27 mouse cellular contexts compared by ENCODE assay signal in genomic region chr9:95316726-95317125, GRCm38 (mm10).
A peak's percentile ranks its signal among the peaks of the same experiment; 100 is the strongest.
DNase-seq lines count a peak whose midpoint lies in the region; ATAC-seq and TF ChIP-seq lines count a peak whose summit lies in the region.
"Had no signal": no experiment of that assay in that cellular context is flagged by ENCODE, and none has a peak within 500 bp of the region (broad histone marks: within the 10 kb centered on the region; RNA-seq: fewer than 3 reads in every experiment).

No protein-coding gene starts in this region.

- H3K4me2 ChIP-seq in embryonic facial prominence, embryonic 12.5 days (replicated peaks), result no peak overlapping the region
- H3K4me2 ChIP-seq in myocyte (ENCODE audit: low read depth), result peak overlapping the region; percentile 36
- H3K4me2 ChIP-seq: embryonic facial prominence, embryonic 13.5 days; forebrain, embryonic 15.5 days; hindbrain, embryonic 13.5 days; liver, embryonic 15.5 days; midbrain, embryonic 12.5 days had no signal

- no peak overlapping the region for H3ac ChIP-seq in myocyte (ENCODE audit: control insufficient read depth, insufficient read length)

- DNase-seq in embryonic facial prominence, embryonic 10.5 days (ENCODE audit: low spot score), result no peak
- peak; percentile 73 for DNase-seq in CD4-positive helper T cell, adult 2 months (ENCODE audit: low read depth, low spot score)
- no peak for DNase-seq in cerebellum, postnatal 4 days (ENCODE audit: low spot score in 2 of 2)
- no peak for DNase-seq in spleen, postnatal 36 days (ENCODE audit: low spot score in 2 of 2)
- no peak for DNase-seq in gastrocnemius, postnatal 25 days
- DNase-seq: adrenal gland, postnatal 10 days; cerebellum, adult 9-10 months; gastrocnemius, postnatal 10 days; kidney, adult 8-10 months; kidney, postnatal 14 days; liver; lung, postnatal 14 days; right cerebral cortex, postnatal 25 days; spleen, adult 18-20 months had no signal

- ATAC-seq in embryonic facial prominence, embryonic 12.5 days (ENCODE audit: insufficient number of reproducible peaks, insufficient read depth, low FRiP score, low TSS enrichment), result 0 out of 2 replicates have a peak, but pooled peaks have one; percentile 28
- peak; percentile 80 for ATAC-seq in activated CD4-positive, CD25-positive, alpha-beta regulatory T cell, adult 4 months
- ATAC-seq: forebrain, embryonic 15.5 days; Patski had no signal

- H3K9ac ChIP-seq in embryonic facial prominence, embryonic 12.5 days, result no peak overlapping the region
- H3K9ac ChIP-seq: embryonic facial prominence, embryonic 13.5 days; forebrain, embryonic 15.5 days; hindbrain, embryonic 13.5 days; liver, embryonic 15.5 days; midbrain, embryonic 12.5 days had no signal

- no peaks in the 10 kb centered on the region for H3K79me2 ChIP-seq in myocyte (ENCODE audit: control insufficient read depth, insufficient read depth)

- no peaks in the 10 kb centered on the region for H3K4me1 ChIP-seq in embryonic facial prominence, embryonic 12.5 days
- H3K4me1 ChIP-seq in embryonic facial prominence, embryonic 10.5 days, result no peaks in the 10 kb centered on the region
- H3K4me1 ChIP-seq: embryonic facial prominence, embryonic 13.5 days; forebrain, embryonic 15.5 days; hindbrain, embryonic 13.5 days; limb, embryonic 10.5 days; liver, embryonic 15.5 days; midbrain, embryonic 12.5 days had no signal

- WGBS in embryonic facial prominence, embryonic 12.5 days, result 67% methylated on average over 8 of the region's 8 CpGs
- 76% methylated on average over 8 of the region's 8 CpGs for WGBS in embryonic facial prominence, embryonic 10.5 days

- H3K27me3 ChIP-seq in embryonic facial prominence, embryonic 12.5 days, result no peaks in the 10 kb centered on the region
- no peaks in the 10 kb centered on the region for H3K27me3 ChIP-seq in embryonic facial prominence, embryonic 10.5 days (replicated peaks; ENCODE audit: low read depth, poor library complexity, severe bottlenecking)
- no peaks in the 10 kb centered on the region for H3K27me3 ChIP-seq in myocyte (ENCODE audit: control insufficient read depth, insufficient read depth, insufficient read length)
- H3K27me3 ChIP-seq: CH12.LX; embryonic facial prominence, embryonic 13.5 days; forebrain, embryonic 15.5 days; hindbrain, embryonic 13.5 days; liver, embryonic 15.5 days; Patski had no signal

- H3K36me3 ChIP-seq in embryonic facial prominence, embryonic 12.5 days, result no peaks in the 10 kb centered on the region
- H3K36me3 ChIP-seq in embryonic facial prominence, embryonic 10.5 days (replicated peaks), result no peaks in the 10 kb centered on the region
- H3K36me3 ChIP-seq in myocyte (ENCODE audit: control insufficient read depth, insufficient read depth), result no peaks in the 10 kb centered on the region
- H3K36me3 ChIP-seq: embryonic facial prominence, embryonic 13.5 days; forebrain, embryonic 15.5 days; G1E; hindbrain, embryonic 13.5 days; limb, embryonic 10.5 days; liver, embryonic 15.5 days; midbrain, embryonic 12.5 days had no signal

- H3K9me3 ChIP-seq in embryonic facial prominence, embryonic 12.5 days, result no peaks in the 10 kb centered on the region
- no peaks in the 10 kb centered on the region for H3K9me3 ChIP-seq in embryonic facial prominence, embryonic 10.5 days
- H3K9me3 ChIP-seq: embryonic facial prominence, embryonic 13.5 days; forebrain, embryonic 15.5 days; hindbrain, embryonic 13.5 days; limb, embryonic 10.5 days; liver, embryonic 15.5 days; midbrain, embryonic 12.5 days had no signal

- no peak for TF ChIP-seq POLR2A in myocyte (IDR thresholded peaks at IDR 0.05; ENCODE audit: insufficient read length, low read depth)

- H3K27ac ChIP-seq in embryonic facial prominence, embryonic 12.5 days, result no peak overlapping the region
- H3K27ac ChIP-seq in embryonic facial prominence, embryonic 10.5 days (replicated peaks), result no peak overlapping the region
- H3K27ac ChIP-seq: embryonic facial prominence, embryonic 13.5 days; forebrain, embryonic 15.5 days; hindbrain, embryonic 13.5 days; layer of hippocampus, adult 2 months; limb, embryonic 10.5 days; liver, embryonic 15.5 days; midbrain, embryonic 12.5 days had no signal

- H3K4me3 ChIP-seq in embryonic facial prominence, embryonic 12.5 days, result no peak overlapping the region
- no peak overlapping the region for H3K4me3 ChIP-seq in embryonic facial prominence, embryonic 10.5 days
- H3K4me3 ChIP-seq in myocyte, result no peak overlapping the region
- H3K4me3 ChIP-seq: embryonic facial prominence, embryonic 13.5 days; forebrain, embryonic 15.5 days; hindbrain, embryonic 13.5 days; layer of hippocampus, adult 2 months; limb, embryonic 10.5 days; liver, embryonic 15.5 days; midbrain, embryonic 12.5 days had no signal

TF ChIP-seq in myocyte, 11 proteins besides CTCF, POLR2A, EP300 and RAD21:
- no peak for TF ChIP-seq USF1 (IDR thresholded peaks at IDR 0.05; ENCODE audit: low read depth)
- no peak for TF ChIP-seq TCF3 (IDR thresholded peaks at IDR 0.05; ENCODE audit: insufficient read length, low read depth)
- no peak for TF ChIP-seq SRF (IDR thresholded peaks at IDR 0.05; ENCODE audit: control insufficient read depth, insufficient read length, low read depth)
- TF ChIP-seq E2F4 (IDR thresholded peaks at IDR 0.05; ENCODE audit: insufficient read depth), result no peak
- TF ChIP-seq TCF12 (IDR thresholded peaks at IDR 0.05; ENCODE audit: insufficient read depth, poor library complexity, severe bottlenecking), result no peak
- TF ChIP-seq POLR2AphosphoS2 (IDR thresholded peaks at IDR 0.05; ENCODE audit: insufficient read length, low read depth), result no peak
- no peak for TF ChIP-seq MAX (IDR thresholded peaks at IDR 0.05; ENCODE audit: low read depth)
- no peak for TF ChIP-seq MYOG (IDR thresholded peaks at IDR 0.05; ENCODE audit: control insufficient read depth in 1 of 3, insufficient read depth in 1 of 3, insufficient read length in 2 of 3, low read depth in 2 of 3)
- TF ChIP-seq CEBPB (IDR thresholded peaks at IDR 0.05; ENCODE audit: insufficient read depth, poor library complexity, severe bottlenecking), result no peak
- no peak for TF ChIP-seq REST (IDR thresholded peaks at IDR 0.05; ENCODE audit: insufficient read depth, insufficient read length)
- TF ChIP-seq MYOD1 (IDR thresholded peaks at IDR 0.05; ENCODE audit: control insufficient read depth in 1 of 3, insufficient read length in 2 of 3, low read depth in 2 of 3), result no peak
TF ChIP-seq in myocyte: peak in this region for 0.
